Mouse (Mus musculus): ENCODE results near the gene Trio.

GRCm38 (mm10) chr15:27770513-27771196 lies 255.0 kb downstream of the Trio start:
- TF ChIP-seq GATA1 (IDR thresholded peaks at IDR 0.05; ENCODE audit: low read length) = no peak
- no peak for TF ChIP-seq TAL1 (IDR thresholded peaks at IDR 0.05; ENCODE audit: low read length)
